Mouse (Mus musculus) layer of hippocampus, adult 11-12 months (tissue): ENCODE data around the gene Mettl15.
"Not testable (repeated sequence)": the region's sequence is repeated elsewhere in the genome, so short reads cannot be mapped to it uniquely, and the experiment has no call there.

Source experiments
- DNase-seq: peaks from one replicate; pipeline ENCODE4 v3.0.0; 2022; ENCODE audit warnings: low spot score

Gene Mettl15

DNA sequence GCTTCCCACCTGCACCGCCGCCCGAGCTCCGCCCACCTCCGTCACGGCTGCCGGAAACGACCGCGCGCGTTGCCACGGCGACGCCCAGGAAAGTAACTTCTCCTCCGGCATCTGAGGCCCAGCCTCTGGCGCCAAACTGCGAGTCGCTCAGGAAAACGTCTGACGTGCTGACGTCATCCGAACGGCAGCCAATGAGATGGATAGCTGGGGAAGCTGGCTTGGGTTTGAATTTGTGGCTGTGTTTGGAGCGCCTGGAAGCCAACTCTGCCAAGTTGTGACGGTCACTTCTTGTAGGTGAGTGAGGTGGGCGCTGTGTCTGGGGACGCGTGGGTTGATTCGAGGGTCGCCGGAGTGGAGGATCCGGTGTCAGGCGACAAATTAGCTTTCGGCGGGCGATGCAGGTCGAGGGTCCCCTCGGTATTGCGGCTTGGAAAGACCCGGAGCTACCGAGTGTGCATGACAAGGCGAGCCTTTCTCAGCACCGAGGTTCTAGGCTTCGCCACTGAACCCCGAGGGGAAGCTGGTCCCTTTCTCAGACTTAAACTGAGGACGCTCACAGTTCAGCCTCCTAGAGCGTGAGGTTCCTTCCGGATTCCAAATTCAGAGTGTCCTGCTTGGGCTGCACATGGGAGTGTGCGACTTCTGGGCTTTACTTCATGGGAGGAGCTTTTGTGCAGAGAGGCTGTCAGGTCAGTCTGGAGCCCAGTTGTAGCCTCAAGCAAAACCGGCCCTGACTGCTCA is at the start of gene Mettl15, which contains the start of gene Kif18a:
Gene Mettl15 (minus strand): TSS at position 149 of the 741 bp plus-strand sequence.
Gene Kif18a (plus strand): TSS at position 139 of the 741 bp plus-strand sequence.
- peak; percentile 95 for DNase-seq

DNA sequence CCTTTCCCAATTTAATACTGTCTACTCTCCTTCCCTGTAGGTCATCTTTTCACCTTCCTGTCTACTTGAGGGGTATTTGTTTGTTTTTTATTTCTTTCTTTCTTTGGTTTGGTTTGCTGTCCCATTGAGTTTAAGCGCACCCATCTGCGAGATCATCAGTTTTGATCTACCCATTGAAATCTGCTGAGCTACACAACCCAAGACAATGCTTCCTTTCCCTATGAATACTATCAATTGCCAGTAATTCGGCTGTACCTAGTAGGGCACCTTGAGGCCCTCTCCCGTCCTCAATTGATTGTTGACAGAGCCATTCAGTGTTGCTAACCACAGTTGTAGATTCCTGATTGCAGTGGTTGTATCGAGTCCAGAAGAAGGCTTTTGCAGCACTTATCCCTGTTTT is 30.8 kb upstream of the Mettl15 start:
- DNase-seq = no peak

DNA sequence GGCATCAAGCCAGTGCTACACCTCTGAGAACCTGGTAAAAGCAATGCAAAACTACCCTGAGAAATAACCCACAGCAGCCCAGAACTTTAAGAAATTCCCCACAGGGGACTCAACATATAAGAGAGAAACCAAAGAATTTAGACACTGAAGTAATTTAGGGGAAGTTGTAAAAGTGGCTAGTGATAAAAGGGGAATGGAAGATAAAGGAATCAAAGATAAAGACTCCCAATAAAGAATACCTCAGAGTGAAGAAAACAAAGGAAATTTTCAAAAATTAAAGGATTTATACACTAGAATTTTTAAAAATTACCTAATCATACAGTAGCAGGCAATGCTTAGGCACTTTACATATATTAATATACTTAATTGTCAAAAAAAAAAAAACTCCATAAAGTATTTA is 23.1 kb upstream of the Mettl15 start:
- DNase-seq = no peak

DNA sequence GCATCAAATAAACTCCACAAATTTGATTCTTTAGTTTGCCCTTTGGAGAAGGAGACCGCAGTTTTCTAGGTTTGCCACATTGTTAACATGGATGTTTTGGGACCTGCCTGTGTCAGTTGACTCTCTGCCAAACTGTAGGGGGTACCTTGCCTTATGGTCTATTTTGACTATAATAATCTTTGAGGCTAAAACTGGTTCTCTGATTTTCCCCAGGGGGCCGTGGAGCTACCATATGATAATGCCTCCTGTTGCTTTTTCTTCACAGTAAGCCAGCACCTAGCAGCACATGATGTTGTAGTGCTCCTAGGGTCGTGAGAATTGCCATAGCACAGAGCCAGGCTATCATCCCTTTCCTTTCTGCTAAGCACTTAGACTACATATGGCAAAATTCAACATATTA is 21.7 kb upstream of the Mettl15 start:
- DNase-seq = no peak

DNA sequence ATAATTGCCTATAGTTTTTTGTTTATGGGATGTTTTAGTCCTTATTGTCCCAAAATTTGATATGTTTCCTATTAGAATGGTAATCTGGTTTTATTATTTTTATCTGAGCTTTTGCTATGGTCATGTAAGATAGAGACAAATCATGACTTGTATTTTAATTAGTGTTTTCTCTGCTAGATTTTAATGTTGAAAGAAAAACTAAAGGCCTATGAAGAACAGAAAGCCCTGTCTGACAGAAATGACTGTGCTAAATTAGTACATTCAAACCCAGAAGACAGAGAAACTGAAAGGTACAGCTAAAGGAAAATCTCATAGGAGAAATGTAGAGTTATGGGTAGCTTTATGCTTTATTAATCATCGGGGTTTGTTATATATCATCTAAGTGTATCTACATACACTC is 17.6 kb upstream of the Mettl15 start:
- no peak for DNase-seq

DNA sequence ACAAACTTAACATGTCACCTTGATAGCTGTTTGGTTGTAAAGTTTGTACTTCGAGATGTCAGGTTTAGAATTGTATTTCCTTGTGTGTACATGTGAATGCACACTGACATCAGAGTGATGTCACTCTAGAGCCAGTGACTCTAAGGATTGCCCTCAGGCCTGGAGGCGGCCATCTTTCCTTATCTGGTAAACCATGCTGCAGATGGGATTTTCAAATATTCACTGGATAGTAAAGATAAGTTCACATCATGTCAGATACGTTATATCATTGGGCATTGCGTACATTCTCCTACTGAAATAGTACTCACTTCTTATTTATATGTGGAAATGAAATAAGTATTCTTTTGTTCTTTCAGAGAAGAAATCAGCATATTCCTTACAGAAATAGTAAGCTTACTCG is 15.7 kb upstream of the Mettl15 start:
- DNase-seq = no peak

DNA sequence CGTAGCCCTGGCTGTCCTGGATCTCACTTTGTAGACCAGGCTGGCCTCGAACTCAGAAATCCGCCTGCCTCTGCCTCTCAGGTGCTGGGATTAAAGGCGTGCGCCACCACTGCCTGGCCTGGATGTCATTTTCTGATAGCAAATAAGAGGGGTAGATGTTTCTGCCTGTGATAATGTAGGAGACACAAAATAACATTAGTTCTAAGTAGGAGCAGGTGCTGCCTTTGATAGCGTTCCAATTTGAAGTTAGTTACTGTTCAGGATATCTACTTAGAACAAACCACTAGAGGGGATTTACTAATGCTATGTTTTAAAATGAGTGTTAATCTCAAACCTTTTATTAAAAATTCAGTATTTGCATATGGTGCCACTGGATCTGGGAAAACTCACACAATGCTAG is 8.8 kb upstream of the Mettl15 start:
- no peak for DNase-seq

DNA sequence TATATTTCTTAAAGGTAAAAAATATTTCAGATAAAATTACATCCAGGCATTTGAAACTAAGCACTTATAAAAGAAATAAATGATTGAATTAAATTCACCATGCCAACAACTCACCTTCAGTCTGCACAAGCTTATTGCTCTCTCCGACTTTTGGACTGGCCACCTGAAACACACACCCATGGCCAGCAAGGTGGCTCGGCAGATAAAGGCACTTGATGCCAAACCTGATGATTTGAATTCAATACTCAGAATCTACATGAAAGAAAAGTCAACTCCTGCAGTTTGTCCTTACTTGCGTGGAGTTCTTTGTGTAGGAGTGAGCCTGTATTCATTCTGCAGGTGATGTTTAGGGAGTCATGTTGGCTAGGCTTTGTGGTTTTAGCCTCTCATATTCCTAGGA is 3.6 kb upstream of the Mettl15 start:
- DNase-seq = no peak

DNA sequence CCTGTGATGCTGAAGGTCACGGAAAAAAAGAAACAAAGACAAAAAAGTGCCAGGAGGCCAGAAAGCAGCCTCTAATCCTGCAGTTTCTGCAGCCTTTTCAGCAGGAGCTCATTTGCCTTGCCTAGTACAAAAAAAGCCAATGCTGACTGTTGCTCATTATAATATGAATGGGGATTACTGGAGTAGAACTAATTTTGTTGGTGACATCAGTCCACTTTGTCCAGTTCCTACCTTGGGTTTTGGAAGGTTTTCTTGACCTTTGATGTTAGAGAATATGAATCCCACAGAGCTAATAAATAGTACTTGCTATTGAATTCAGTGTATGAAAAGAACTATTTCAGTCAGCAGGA is 768 bp upstream of the Mettl15 start:
- DNase-seq = no peak

DNA sequence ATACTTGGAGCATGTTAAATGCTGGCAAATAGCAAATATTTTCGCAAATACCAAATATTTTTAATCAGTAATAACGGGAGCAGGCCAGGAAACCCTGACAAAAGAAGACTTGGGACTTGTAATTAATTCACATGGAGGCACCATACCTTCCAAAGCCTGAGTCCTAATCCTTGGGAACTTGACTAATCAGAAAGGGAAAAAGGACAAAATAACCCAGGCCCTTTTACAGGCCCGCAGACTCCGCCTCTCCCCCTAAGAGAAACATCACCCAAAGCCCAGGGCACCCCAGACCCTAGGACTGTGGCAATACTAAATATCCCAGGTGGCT is 312 bp downstream of the Mettl15 start:
- no peak for DNase-seq

DNA sequence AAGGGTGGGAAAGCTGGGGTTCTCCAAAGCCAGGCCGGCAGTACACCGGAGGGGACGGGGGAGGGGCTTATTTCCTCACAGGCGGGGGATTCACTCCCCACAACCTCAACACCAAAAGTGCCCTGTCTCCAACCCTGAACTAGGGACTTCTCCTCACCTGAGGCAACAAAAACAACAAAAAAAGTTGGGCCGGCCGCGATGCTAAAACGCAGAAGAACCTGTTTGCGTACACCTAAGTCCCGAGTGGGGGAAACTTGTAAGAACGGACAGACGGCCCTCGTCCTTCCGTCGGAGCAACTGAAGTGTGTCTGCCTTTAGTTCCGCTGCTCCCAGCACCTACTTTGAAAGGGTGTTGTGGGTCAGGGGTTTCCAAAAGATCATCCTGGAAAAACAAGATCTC is 2.5 kb downstream of the Mettl15 start:
- DNase-seq = peak; percentile 35

DNA sequence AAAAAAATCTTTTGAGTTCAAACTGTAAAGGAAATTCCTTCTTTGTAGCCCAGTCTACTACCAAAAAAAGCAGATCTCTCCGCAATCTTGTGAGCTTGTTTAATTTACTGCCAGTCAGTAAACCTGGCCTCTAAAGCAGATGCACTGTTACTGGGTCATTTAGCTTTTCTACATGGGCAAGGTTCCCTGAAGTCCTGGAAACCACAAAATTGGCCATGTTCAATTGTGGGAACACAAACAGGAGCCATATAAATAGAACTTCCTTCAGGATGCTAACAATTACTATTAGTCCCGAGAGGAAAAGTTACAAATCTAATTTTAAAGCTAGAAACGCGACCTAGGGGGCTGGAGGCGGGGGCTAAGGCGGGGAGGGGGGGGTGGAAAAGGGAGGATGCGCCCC is 3.0 kb downstream of the Mettl15 start:
- DNase-seq = no peak

DNA sequence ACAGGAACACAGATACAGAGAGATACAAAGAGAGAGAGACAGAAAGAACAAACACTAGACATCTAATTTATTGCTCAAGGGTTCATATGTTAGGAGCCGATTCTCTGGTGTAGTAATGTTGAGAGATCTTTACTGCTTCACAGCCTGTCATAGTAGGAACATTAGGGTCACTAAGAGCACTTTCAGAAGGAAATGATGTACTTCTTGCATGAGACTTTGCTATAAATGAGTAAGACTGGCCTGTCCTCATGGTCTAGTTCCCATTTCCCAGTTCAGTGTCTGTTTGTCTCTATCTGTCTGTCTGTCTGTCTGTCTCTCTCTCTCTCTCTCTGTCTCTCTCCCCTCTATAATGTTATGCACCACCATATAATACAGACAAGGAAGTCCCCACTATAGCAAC is 7.5 kb downstream of the Mettl15 start:
- no peak for DNase-seq

DNA sequence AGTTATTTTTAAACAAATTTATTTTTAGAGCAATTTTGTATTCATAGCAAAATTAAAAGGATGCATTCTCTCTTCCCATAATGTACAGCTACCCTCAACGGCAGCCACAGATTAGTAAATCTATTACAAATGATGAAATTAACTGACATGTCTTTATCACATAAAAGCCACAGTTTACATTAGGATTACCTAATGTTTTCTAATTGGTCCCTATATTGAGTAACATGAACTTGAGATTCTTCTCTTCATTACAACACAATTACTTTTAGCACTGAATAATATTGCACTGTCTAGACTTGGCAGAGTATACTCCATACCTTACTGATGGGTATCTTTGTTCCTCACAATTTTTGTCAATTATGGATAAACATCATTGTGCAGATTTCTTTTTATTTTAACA is 17.8 kb downstream of the Mettl15 start:
- no peak for DNase-seq

DNA sequence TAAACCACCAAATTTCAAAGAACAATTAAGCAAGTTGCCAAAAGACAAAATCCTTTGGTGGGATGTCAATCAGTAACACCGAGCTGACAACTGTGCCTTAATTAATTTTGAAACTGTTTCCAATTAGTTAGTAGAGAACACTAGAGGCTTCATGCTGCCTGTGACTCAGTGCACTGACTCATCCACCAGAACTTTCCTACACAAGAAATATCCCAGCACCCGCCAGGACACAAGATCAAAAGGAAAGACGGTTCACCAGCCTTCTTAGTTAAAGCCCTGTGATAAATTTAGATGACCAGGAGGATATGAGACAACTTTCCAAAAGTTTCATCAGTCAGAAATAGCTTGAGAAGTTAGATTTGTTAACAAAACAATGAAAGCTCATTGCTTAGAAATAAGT is 38.6 kb downstream of the Mettl15 start:
- no peak for DNase-seq

DNA sequence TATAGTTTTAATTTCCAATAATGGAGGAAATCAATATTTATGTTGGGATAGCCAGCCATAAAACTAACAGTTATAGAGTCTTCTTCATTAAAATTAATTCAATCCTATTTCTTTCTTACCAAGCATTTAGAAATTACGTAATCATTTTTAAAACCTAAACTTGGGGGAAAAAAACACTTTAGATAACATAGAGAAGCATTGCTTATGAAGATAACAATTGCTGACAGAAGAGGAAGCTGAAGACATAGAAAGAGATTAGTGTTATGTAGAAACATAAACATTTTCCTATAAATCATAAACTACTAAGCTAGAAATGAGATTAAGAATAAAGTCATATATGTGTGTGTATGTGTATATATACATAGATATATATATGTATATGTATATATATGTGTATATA is 44.8 kb downstream of the Mettl15 start:
- no peak for DNase-seq

DNA sequence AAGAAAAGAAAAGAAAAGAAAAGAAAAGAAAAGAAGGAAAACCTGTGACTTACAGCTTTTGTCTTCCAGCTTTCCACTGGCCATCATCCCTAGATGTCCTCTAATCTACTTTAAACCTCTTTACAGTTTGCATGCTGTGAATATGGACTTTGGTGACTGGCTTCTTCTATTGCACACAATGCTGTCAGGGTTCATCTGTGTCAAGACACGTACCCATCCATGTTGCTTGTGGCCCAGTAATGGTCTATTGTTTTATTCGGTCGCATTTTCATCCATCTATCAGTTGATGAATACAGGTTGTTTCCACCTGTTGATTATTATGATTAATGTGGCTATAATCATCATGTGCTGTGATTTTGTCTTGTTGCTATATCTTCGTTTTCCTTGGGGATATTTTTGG is 46.7 kb downstream of the Mettl15 start:
- DNase-seq = no peak

DNA sequence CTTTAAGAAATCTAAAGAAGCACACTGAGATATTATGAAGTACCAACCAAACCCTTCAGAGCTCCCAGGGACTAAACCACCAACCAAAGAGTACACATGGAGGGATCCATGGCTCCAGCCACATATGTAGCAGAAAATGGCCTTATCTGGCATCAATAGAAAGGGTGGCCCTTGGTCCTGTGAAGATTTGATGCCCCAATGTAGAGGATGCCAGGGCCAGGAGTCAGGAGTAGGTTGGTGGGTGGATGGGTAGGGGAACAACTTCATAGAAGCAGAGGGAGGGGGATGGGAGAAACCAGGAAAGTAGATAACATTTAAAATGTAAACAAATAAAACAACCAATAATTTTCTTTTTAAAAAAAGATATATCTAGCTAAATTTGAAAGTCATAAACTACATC is 50.1 kb downstream of the Mettl15 start:
- DNase-seq = no peak

DNA sequence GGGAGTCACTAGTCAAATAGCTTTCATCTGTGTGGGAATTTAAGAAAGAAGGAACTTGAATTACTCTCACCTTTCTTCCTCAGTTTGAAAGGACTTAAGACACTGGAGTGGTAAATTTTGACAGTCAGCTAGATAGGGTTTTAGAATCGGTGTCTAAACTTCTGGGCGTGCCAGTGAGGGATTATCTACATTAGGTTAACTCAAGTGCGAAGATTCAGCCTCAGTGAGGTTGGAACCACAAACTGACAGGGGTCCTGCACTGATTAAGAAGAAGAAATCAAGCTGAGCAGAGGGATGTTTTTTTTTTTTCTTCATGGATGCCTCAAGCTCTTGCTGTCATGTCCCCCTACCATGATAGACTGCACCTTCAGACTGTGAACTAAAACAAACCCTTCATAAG is 53.4 kb downstream of the Mettl15 start:
- DNase-seq = no peak

DNA sequence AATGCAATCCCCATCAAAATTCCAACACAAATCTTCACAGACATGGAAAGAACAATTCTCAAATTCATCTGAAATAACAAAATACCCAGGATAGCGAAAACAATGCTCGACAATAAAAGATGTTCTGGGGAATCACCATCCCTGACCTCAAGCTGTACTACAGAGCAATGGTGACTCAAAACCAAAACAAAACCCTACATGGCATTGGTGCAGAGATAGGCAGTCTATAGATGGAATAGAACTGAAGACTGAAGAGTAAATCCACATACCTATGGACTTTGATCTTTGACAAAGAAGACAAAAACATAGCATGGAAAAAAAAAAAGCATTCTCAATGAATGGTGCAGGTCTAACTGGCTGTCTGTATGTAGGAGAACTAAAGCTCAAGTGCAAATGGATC is 59.1 kb downstream of the Mettl15 start:
- DNase-seq = no peak

DNA sequence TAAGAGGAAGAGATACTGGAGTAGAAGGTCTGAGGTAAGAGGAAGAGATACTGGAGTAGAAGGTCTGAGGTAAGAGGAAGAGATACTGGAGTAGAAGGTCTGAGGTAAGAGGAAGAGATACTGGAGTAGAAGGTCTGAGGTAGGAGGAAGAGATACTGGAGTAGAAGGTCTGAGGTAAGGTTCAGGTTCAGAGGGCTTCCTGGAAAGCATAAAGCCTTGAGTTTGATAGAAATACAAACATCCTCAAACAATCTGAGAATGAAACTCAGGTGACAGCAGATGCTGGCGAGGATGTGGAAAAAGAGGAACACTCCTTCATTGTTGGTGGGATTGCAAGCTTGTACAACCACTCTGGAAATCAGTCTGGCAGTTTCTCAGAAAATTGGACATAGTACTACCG is 63.9 kb downstream of the Mettl15 start:
- DNase-seq = not testable (repeated sequence)

DNA sequence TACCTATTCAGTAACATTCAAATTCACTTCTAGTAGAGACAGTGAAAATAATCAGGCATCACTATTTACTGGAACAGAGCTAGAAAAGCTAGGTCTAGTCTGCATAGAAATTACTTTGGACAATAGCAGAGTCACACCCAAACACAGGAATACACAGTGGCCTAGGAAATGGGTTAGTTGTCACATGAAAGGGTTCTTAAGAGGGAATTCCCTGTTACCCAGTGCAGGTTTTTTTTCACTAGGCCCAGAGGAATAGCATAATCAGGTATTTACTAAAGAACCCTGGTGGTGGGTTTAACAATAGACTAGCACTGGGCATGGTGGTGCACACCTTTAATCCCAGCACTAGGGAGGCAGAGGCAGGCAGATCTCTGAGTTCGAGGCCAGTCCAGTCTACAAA is 69.9 kb downstream of the Mettl15 start:
- DNase-seq = not testable (repeated sequence)

DNA sequence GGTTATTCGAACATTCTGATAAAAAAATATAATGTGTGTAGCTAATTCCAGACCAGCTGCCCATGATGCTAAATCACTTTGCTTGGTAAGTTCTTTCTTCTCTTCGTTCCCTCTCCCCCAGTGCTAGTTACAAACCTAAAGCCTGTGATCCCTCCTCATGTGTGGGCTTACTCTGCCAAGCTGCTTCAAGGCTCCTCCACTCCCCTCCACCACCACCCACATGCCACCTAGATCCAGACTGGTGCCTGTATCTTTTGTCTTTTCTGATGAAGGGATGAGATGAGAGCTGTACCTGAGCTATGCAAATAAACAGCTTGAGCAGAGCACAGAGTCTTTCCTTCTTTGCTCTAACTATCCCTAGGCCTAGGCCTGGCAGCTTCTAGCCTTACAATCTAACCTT is 72.5 kb downstream of the Mettl15 start:
- DNase-seq = no peak

DNA sequence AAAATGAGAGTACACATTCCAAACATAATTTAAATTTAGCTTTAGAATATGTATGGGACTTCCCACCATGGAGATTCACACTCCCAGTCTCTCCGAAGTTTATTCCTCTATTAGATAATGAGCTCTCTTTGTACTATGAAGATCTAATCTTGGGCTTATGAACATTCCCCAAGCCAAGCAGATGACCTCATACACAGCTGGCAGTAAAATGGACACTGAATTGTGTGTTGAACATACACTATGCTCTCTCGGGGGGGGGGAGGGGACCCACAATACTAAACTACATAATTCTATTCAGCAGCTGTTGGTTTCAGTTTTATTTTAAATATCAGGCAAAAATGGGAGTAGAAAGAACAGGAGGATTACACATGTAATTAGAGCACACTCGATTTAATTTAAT is 97.6 kb downstream of the Mettl15 start:
- peak; percentile 21 for DNase-seq

DNA sequence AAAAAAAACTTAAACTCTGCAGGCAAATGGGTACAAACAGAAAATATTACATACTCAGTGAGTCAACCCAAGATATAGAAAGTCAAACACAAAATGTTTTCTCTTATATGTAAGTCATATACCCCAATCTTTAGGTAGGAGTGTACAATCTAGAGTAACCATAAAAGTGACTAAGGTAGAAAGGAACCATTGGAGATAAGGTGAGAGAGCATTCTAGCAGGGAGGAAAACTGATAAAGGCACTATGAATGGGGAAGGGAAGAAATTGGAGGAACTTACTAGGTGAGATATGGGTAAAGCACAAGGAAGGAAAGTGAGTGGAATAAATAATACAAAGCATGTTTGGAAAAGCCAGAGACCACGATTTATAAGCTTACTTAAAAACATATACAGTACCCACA is 122.0 kb downstream of the Mettl15 start:
- no peak for DNase-seq
